Mouse (Mus musculus): ENCODE results near the gene Cdkn2c.
A peak's percentile ranks its signal among the peaks of the same experiment; 100 is the strongest.

DNA sequence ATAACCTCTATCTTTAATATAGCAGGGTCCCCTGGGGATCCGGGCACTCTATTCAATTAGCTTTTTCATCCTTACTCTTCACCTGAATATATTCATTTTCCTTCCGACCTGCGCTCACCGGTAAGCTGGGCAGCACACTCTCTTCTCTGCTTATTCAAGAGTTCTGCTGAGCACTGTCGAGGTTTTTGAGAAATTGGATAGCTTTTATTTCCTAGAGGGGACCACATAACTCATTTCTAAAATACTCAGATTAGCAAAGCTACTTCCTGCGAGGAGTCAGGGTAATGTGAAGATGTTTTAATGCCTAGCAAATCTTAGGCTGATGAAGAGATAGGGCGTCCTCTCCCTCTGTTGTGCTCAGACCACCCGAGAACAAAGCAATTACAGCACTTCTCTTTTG is 8.2 kb downstream of the Cdkn2c start:
- TF ChIP-seq CTCF (conservative IDR thresholded peaks at IDR 0.05 in 1 of 2, IDR thresholded peaks at IDR 0.05 in 1 of 2; ENCODE audit: low read depth in 2 of 2, low read length in 2 of 2), result no peak
- TF ChIP-seq MAFK (IDR thresholded peaks at IDR 0.05; ENCODE audit: insufficient replicate concordance, low read length), result no peak
- TF ChIP-seq ZNF384 (IDR thresholded peaks at IDR 0.05; ENCODE audit: low read depth, low read length), result no peak
- no peak for TF ChIP-seq BHLHE40 (IDR thresholded peaks at IDR 0.05; ENCODE audit: low read depth, low read length)
- TF ChIP-seq E2F4 (IDR thresholded peaks at IDR 0.05; ENCODE audit: insufficient replicate concordance, low read depth, low read length), result no peak
- TF ChIP-seq EP300 (IDR thresholded peaks at IDR 0.05; ENCODE audit: low read length), result 0 out of 2 replicates have a peak, but pooled peaks have one; percentile 12
- TF ChIP-seq NRF1 (IDR thresholded peaks at IDR 0.05; ENCODE audit: low read depth, low read length), result no peak
- TF ChIP-seq GABPA (IDR thresholded peaks at IDR 0.05; ENCODE audit: insufficient replicate concordance, low read depth, low read length), result no peak
- TF ChIP-seq POLR2A (IDR thresholded peaks at IDR 0.05; ENCODE audit: low read depth, low read length), result no peak
- no peak for TF ChIP-seq CHD2 (IDR thresholded peaks at IDR 0.05; ENCODE audit: low read length)
- no peak for TF ChIP-seq ZC3H11A (IDR thresholded peaks at IDR 0.05; ENCODE audit: low read depth, low read length)
- TF ChIP-seq CHD1 (IDR thresholded peaks at IDR 0.05; ENCODE audit: low read depth, low read length), result no peak
- TF ChIP-seq ZMIZ1 (IDR thresholded peaks at IDR 0.05; ENCODE audit: low read depth, low read length), result no peak
